Mouse (Mus musculus) liver, postnatal 0 days (tissue): ENCODE measurements around the gene Slc44a1.

Source experiments
- CTCF ChIP-seq: sonication (generic); IDR thresholded peaks from 2 replicates; pipeline ENCODE4 v1.5.1; 2016; ENCODE audit warnings: antibody characterized with exemption, low read depth
- EP300 ChIP-seq: IDR thresholded peaks from 2 replicates; pipeline ENCODE4 v1.6.1; 2016; ENCODE audit warnings: antibody characterized with exemption, low read depth, mild to moderate bottlenecking

- no peak for TF ChIP-seq CTCF
- no peak for TF ChIP-seq EP300
Observed at GRCm38 (mm10) chr4:53462069-53462468, 21.9 kb downstream of the Slc44a1 start.
